Mouse (Mus musculus) ES-Bruce4 (cell line): ENCODE measurements around the gene Igfbp3. TPM values are rescaled to one million over a fixed set of nuclear protein-coding genes. Genes with fewer than 3 reads are reported as not detected.

ENCODE experiments used
- H3K27ac ChIP-seq: 2 replicates; pipeline ENCODE4 v1.5.1; 2012; ENCODE audit warnings: low read length, inconsistent platforms; ENCODE audit not compliant: insufficient read depth
- H3K27me3 ChIP-seq: 2 replicates; pipeline ENCODE4 v1.6.1; 2012; ENCODE audit warnings: mild to moderate bottlenecking, low read length, inconsistent platforms; ENCODE audit not compliant: control insufficient read depth, poor library complexity, insufficient read depth, severe bottlenecking
- H3K36me3 ChIP-seq: 2 replicates; pipeline ENCODE4 v1.6.1; 2012; ENCODE audit warnings: inconsistent platforms, mild to moderate bottlenecking, low read length, moderate library complexity; ENCODE audit not compliant: control insufficient read depth, poor library complexity, insufficient read depth, severe bottlenecking
- H3K4me1 ChIP-seq: one replicate; pipeline ENCODE4 v1.8.1; 2011; ENCODE audit warnings: low read length; ENCODE audit not compliant: control insufficient read depth, insufficient read depth
- H3K4me3 ChIP-seq: 2 replicates; pipeline ENCODE4 v1.5.1; 2011; ENCODE audit warnings: low read depth, mild to moderate bottlenecking, low read length
- H3K9ac ChIP-seq: 2 replicates; pipeline ENCODE4 v1.6.1; 2012; ENCODE audit warnings: low read depth, mild to moderate bottlenecking, inconsistent platforms; ENCODE audit not compliant: poor library complexity, severe bottlenecking
- H3K9me3 ChIP-seq: replicated peaks from 2 replicates; pipeline ENCODE4 v1.6.1; 2012; ENCODE audit warnings: mild to moderate bottlenecking, low read length, inconsistent platforms; ENCODE audit not compliant: control insufficient read depth, poor library complexity, insufficient read depth, severe bottlenecking
- CTCF ChIP-seq: IDR thresholded peaks from one replicate; pipeline ENCODE4 v1.8.1; 2011; ENCODE audit warnings: low read depth, low read length
- EP300 ChIP-seq: IDR thresholded peaks from 2 replicates; pipeline ENCODE4 v1.6.1; 2011; ENCODE audit warnings: low read depth, low read length; ENCODE audit not compliant: insufficient read depth
- POLR2A ChIP-seq: IDR thresholded peaks from one replicate; pipeline ENCODE4 v1.8.1; 2011; ENCODE audit warnings: low read length; ENCODE audit not compliant: insufficient read depth
- polyA plus RNA-seq: library from polyadenylated mRNA; stranded (reverse); fragments of >200 nt; gene quantifications from 2 replicates; pipeline ENCODE4 v1.2.4, GENCODE M21; 2011; ENCODE audit warnings: low read depth; ENCODE audit not compliant: missing spikeins, insufficient read depth, insufficient read length

Gene Igfbp3
- 165 and 168 TPM in 2 replicates for polyA plus RNA-seq

GRCm38 (mm10) chr11:7213501-7214341 is at the start of gene Igfbp3:
TSS of gene Igfbp3 (minus strand) at chr11:7213923.
- Histone ChIP-seq H3K9me3 (no peaks in the 10 kb centered on the region), H3K27ac (no peak within 1 kb of the TSS), H3K4me3 (peak within 1 kb of the TSS; percentile 81), H3K36me3 (0 out of 2 replicates have a peak, but pooled peaks cover 3% of the 10 kb centered on the region), H3K4me1 (no peaks in the 10 kb centered on the region), H3K27me3 (no peaks in the 10 kb centered on the region; the same call in 1 of the 2 replicates), H3K9ac (peak within 1 kb of the TSS; percentile 91)
- no peak for TF ChIP-seq CTCF

GRCm38 (mm10) chr11:7250870-7251269 is 37.1 kb upstream of the Igfbp3 start:
- no peaks in the 10 kb centered on the region for H3K9me3 ChIP-seq
- H3K4me3 ChIP-seq: no peak overlapping the region
- no peaks in the 10 kb centered on the region for H3K27me3 ChIP-seq
- no peak overlapping the region for H3K9ac ChIP-seq
- no peak for TF ChIP-seq EP300
- no peak for TF ChIP-seq POLR2A
- no peak for TF ChIP-seq CTCF
- H3K27ac ChIP-seq: no peak overlapping the region
- H3K4me1 ChIP-seq: no peaks in the 10 kb centered on the region
- H3K36me3 ChIP-seq: no peaks in the 10 kb centered on the region

GRCm38 (mm10) chr11:7250415-7250814 is 36.7 kb upstream of the Igfbp3 start:
- H3K36me3 ChIP-seq: no peaks in the 10 kb centered on the region
- no peak overlapping the region for H3K4me3 ChIP-seq
- H3K27ac ChIP-seq: no peak overlapping the region
- no peaks in the 10 kb centered on the region for H3K27me3 ChIP-seq
- H3K9me3 ChIP-seq: no peaks in the 10 kb centered on the region
- no peak overlapping the region for H3K9ac ChIP-seq
- H3K4me1 ChIP-seq: no peaks in the 10 kb centered on the region
- no peak for TF ChIP-seq POLR2A
- TF ChIP-seq CTCF: no peak
- no peak for TF ChIP-seq EP300

GRCm38 (mm10) chr11:7244782-7245181 is 31.1 kb upstream of the Igfbp3 start:
- H3K9me3 ChIP-seq: no peaks in the 10 kb centered on the region
- H3K36me3 ChIP-seq: no peaks in the 10 kb centered on the region
- no peak overlapping the region for H3K9ac ChIP-seq
- H3K27ac ChIP-seq: no peak overlapping the region
- H3K4me3 ChIP-seq: no peak overlapping the region
- TF ChIP-seq EP300 (no peak), POLR2A (no peak), CTCF (no peak)
- H3K27me3 ChIP-seq: no peaks in the 10 kb centered on the region
- no peaks in the 10 kb centered on the region for H3K4me1 ChIP-seq

- no peaks in the 10 kb centered on the region for H3K36me3 ChIP-seq
- H3K27ac ChIP-seq: no peak overlapping the region
- H3K4me3 ChIP-seq: no peak overlapping the region
- H3K4me1 ChIP-seq: no peaks in the 10 kb centered on the region
- no peak overlapping the region for H3K9ac ChIP-seq
- H3K27me3 ChIP-seq: no peaks in the 10 kb centered on the region
- no peaks in the 10 kb centered on the region for H3K9me3 ChIP-seq
- TF ChIP-seq EP300 (no peak), CTCF (no peak), POLR2A (no peak)
These were observed 25.5 kb upstream of the Igfbp3 start for GRCm38 (mm10) chr11:7239041-7239740.

GRCm38 (mm10) chr11:7238546-7238945 is 24.8 kb upstream of the Igfbp3 start:
- TF ChIP-seq CTCF: no peak
- TF ChIP-seq EP300: no peak
- TF ChIP-seq POLR2A: no peak
- H3K36me3 ChIP-seq: no peaks in the 10 kb centered on the region

More at GRCm38 (mm10) chr11:7238546-7238945, 24.8 kb upstream of the Igfbp3 start:
- Histone ChIP-seq H3K9me3 (no peaks in the 10 kb centered on the region), H3K4me3 (no peak overlapping the region), H3K9ac (no peak overlapping the region), H3K27ac (no peak overlapping the region), H3K4me1 (no peaks in the 10 kb centered on the region), H3K27me3 (no peaks in the 10 kb centered on the region)
